Mouse (Mus musculus): ENCODE measurements around the gene Elob. TPM values are rescaled to one million over a fixed set of nuclear protein-coding genes. Genes with fewer than 3 reads are reported as not detected.

The Elob gene
- polyA plus RNA-seq, 1 experiment: 1,587 TPM

- no peaks in the 10 kb centered on the region for H3K36me3 ChIP-seq (ENCODE audit: control insufficient read depth, insufficient read depth, low read length)
- no peaks in the 10 kb centered on the region for H3K27me3 ChIP-seq (ENCODE audit: control insufficient read depth, insufficient read depth, low read length)
- peak within 1 kb of the TSS; percentile 65 for H3K4me3 ChIP-seq (ENCODE audit: control insufficient read depth, low read depth, low read length)
- peak within 1 kb of the TSS; percentile 32 for H3K27ac ChIP-seq (ENCODE audit: control insufficient read depth, insufficient read depth, low read depth, low read length)
- TF ChIP-seq CTCF (IDR thresholded peaks at IDR 0.05; ENCODE audit: control insufficient read depth, insufficient read depth, insufficient replicate concordance, low read depth, low read length) (no peak), POLR2A (IDR thresholded peaks at IDR 0.05; ENCODE audit: control insufficient read depth, low read depth, low read length) (no peak)
- H3K4me1 ChIP-seq (ENCODE audit: control insufficient read depth, insufficient read depth, low read length): peaks cover 11% of the 10 kb centered on the region
Observed at GRCm38 (mm10) chr17:23790269-23791078, 38.5 kb downstream of the Elob start, which contains the start of gene Srrm2. TSS of gene Srrm2 (plus strand) at chr17:23790532.

GRCm38 (mm10) chr17:23789749-23790268, 39.1 kb downstream of the Elob start:
- Histone ChIP-seq H3K27me3 (ENCODE audit: control insufficient read depth, insufficient read depth, low read length) (no peaks in the 10 kb centered on the region), H3K4me1 (ENCODE audit: control insufficient read depth, insufficient read depth, low read length) (peaks cover 14% of the 10 kb centered on the region), H3K4me3 (ENCODE audit: control insufficient read depth, low read depth, low read length) (no peak overlapping the region; the same call in 1 of the 2 replicates), H3K27ac (ENCODE audit: control insufficient read depth, insufficient read depth, low read depth, low read length) (no peak overlapping the region; the same call in 1 of the 2 replicates), H3K36me3 (ENCODE audit: control insufficient read depth, insufficient read depth, low read length) (no peaks in the 10 kb centered on the region)
- no peak for TF ChIP-seq CTCF (IDR thresholded peaks at IDR 0.05; ENCODE audit: control insufficient read depth, insufficient read depth, insufficient replicate concordance, low read depth, low read length)
- TF ChIP-seq POLR2A (IDR thresholded peaks at IDR 0.05; ENCODE audit: control insufficient read depth, low read depth, low read length): no peak

GRCm38 (mm10) chr17:23788973-23789372, 40.0 kb downstream of the Elob start:
- no peak overlapping the region for H3K27ac ChIP-seq (ENCODE audit: control insufficient read depth, insufficient read depth, low read depth, low read length)
- no peak for TF ChIP-seq POLR2A (IDR thresholded peaks at IDR 0.05; ENCODE audit: control insufficient read depth, low read depth, low read length)
- no peak for TF ChIP-seq CTCF (IDR thresholded peaks at IDR 0.05; ENCODE audit: control insufficient read depth, insufficient read depth, insufficient replicate concordance, low read depth, low read length)
- no peak overlapping the region for H3K4me3 ChIP-seq (ENCODE audit: control insufficient read depth, low read depth, low read length)
- H3K36me3 ChIP-seq (ENCODE audit: control insufficient read depth, insufficient read depth, low read length): no peaks in the 10 kb centered on the region
- no peaks in the 10 kb centered on the region for H3K27me3 ChIP-seq (ENCODE audit: control insufficient read depth, insufficient read depth, low read length)
- peaks cover 14% of the 10 kb centered on the region for H3K4me1 ChIP-seq (ENCODE audit: control insufficient read depth, insufficient read depth, low read length)

- Histone ChIP-seq H3K27ac (ENCODE audit: control insufficient read depth, insufficient read depth, low read depth, low read length) (no peak overlapping the region), H3K4me3 (ENCODE audit: control insufficient read depth, low read depth, low read length) (peak overlapping the region; percentile 14), H3K36me3 (ENCODE audit: control insufficient read depth, insufficient read depth, low read length) (no peaks in the 10 kb centered on the region), H3K27me3 (ENCODE audit: control insufficient read depth, insufficient read depth, low read length) (no peaks in the 10 kb centered on the region), H3K4me1 (ENCODE audit: control insufficient read depth, insufficient read depth, low read length) (peaks cover 14% of the 10 kb centered on the region)
- TF ChIP-seq POLR2A (IDR thresholded peaks at IDR 0.05; ENCODE audit: control insufficient read depth, low read depth, low read length): no peak
- no peak for TF ChIP-seq CTCF (IDR thresholded peaks at IDR 0.05; ENCODE audit: control insufficient read depth, insufficient read depth, insufficient replicate concordance, low read depth, low read length)
Observed at GRCm38 (mm10) chr17:23786510-23786931, 42.4 kb downstream of the Elob start.

GRCm38 (mm10) chr17:23785561-23786471, 43.1 kb downstream of the Elob start, which contains the start of gene Flywch2:
TSS of gene Flywch2 (minus strand) at chr17:23786081.
- no peak for TF ChIP-seq POLR2A (IDR thresholded peaks at IDR 0.05; ENCODE audit: control insufficient read depth, low read depth, low read length)
- TF ChIP-seq CTCF (IDR thresholded peaks at IDR 0.05; ENCODE audit: control insufficient read depth, insufficient read depth, insufficient replicate concordance, low read depth, low read length): no peak
- Histone ChIP-seq H3K36me3 (ENCODE audit: control insufficient read depth, insufficient read depth, low read length) (no peaks in the 10 kb centered on the region), H3K4me1 (ENCODE audit: control insufficient read depth, insufficient read depth, low read length) (peaks cover 12% of the 10 kb centered on the region), H3K27me3 (ENCODE audit: control insufficient read depth, insufficient read depth, low read length) (no peaks in the 10 kb centered on the region), H3K27ac (ENCODE audit: control insufficient read depth, insufficient read depth, low read depth, low read length) (no peak within 1 kb of the TSS), H3K4me3 (ENCODE audit: control insufficient read depth, low read depth, low read length) (peak within 1 kb of the TSS; percentile 70)

- Histone ChIP-seq H3K4me1 (ENCODE audit: control insufficient read depth, insufficient read depth, low read length) (peaks cover 10% of the 10 kb centered on the region), H3K36me3 (ENCODE audit: control insufficient read depth, insufficient read depth, low read length) (no peaks in the 10 kb centered on the region), H3K4me3 (ENCODE audit: control insufficient read depth, low read depth, low read length) (no peak overlapping the region), H3K27ac (ENCODE audit: control insufficient read depth, insufficient read depth, low read depth, low read length) (no peak overlapping the region), H3K27me3 (ENCODE audit: control insufficient read depth, insufficient read depth, low read length) (no peaks in the 10 kb centered on the region)
- TF ChIP-seq CTCF (IDR thresholded peaks at IDR 0.05; ENCODE audit: control insufficient read depth, insufficient read depth, insufficient replicate concordance, low read depth, low read length) (no peak), POLR2A (IDR thresholded peaks at IDR 0.05; ENCODE audit: control insufficient read depth, low read depth, low read length) (no peak)
Observed at GRCm38 (mm10) chr17:23783352-23783751, 45.6 kb downstream of the Elob start.
